Mouse (Mus musculus) midbrain, postnatal 0 days (tissue): ENCODE results near the gene Znrf4. TPM values are rescaled to one million over a fixed set of nuclear protein-coding genes. Genes with fewer than 3 reads are reported as not detected.

Experiments
- ATAC-seq: fragments of 200-750 bp; cut with Nextera tagmentation; 2 replicates; pipeline ENCODE4 v1.8.0; 2017; ENCODE audit warnings: moderate number of reproducible peaks, mild to moderate bottlenecking, moderate TSS enrichment, moderate library complexity; ENCODE audit not compliant: low FRiP score
- DNase-seq: peaks from one replicate; pipeline ENCODE4 v3.0.0-alpha.2; 2015; ENCODE audit warnings: low spot score
- H3K27ac ChIP-seq: fragments of 300-500 bp; sonication (generic); 2 replicates; pipeline ENCODE4 v1.5.1; 2014; ENCODE audit warnings: low read depth, mild to moderate bottlenecking, low read length, mixed read lengths
- H3K27me3 ChIP-seq: fragments of 300-500 bp; sonication (generic); 2 replicates; pipeline ENCODE4 v1.6.1; 2014; ENCODE audit warnings: low read length, control low read depth, mixed read lengths; ENCODE audit not compliant: insufficient read depth
- H3K36me3 ChIP-seq: fragments of 300-500 bp; sonication (generic); 2 replicates; pipeline ENCODE4 v1.6.1; 2014; ENCODE audit warnings: low read length, control low read depth, mixed read lengths; ENCODE audit not compliant: insufficient read depth
- H3K4me1 ChIP-seq: fragments of 300-500 bp; sonication (generic); 2 replicates; pipeline ENCODE4 v1.6.1; 2014; ENCODE audit warnings: mild to moderate bottlenecking, control low read depth, antibody characterized with exemption, low read length, mixed read lengths; ENCODE audit not compliant: insufficient read depth
- H3K4me2 ChIP-seq: fragments of 300-500 bp; sonication (generic); 2 replicates; pipeline ENCODE4 v1.6.1; 2014; ENCODE audit warnings: low read depth, mild to moderate bottlenecking, low read length, mixed read lengths; ENCODE audit not compliant: poor library complexity, severe bottlenecking
- H3K4me3 ChIP-seq: fragments of 300-500 bp; sonication (generic); 2 replicates; pipeline ENCODE4 v1.5.1; 2014; ENCODE audit warnings: low read depth, mild to moderate bottlenecking, low read length, moderate library complexity
- H3K9ac ChIP-seq: fragments of 300-500 bp; sonication (generic); replicated peaks from 2 replicates; pipeline ENCODE4 v1.6.1; 2014; ENCODE audit warnings: mild to moderate bottlenecking, low read length, moderate library complexity, mixed read lengths; ENCODE audit not compliant: poor library complexity, severe bottlenecking
- H3K9me3 ChIP-seq: fragments of 300-500 bp; sonication (generic); 2 replicates; pipeline ENCODE4 v1.6.1; 2016; ENCODE audit warnings: low read length, control low read depth
- CTCF ChIP-seq: IDR thresholded peaks from 2 replicates; pipeline ENCODE4 v1.5.1; 2016; ENCODE audit warnings: antibody characterized with exemption, mild to moderate bottlenecking
- WGBS: fragments of 180-500 bp; shearing (Covaris S2); extraction: QIAGEN DNeasy Blood & Tissue Kit; methylation state at CpG from one replicate; pipeline ENCODE4 v1.1.7; 2014; 5-methylcytosine and 5-hydroxymethylcytosine counted together
- polyA plus RNA-seq: library from polyadenylated mRNA; unstranded; fragments of >200 nt; fragmentation: Nextera tagmentation; extraction: Ambion mirVana; gene quantifications from 2 replicates; pipeline ENCODE4 v1.2.1, GENCODE M21; 2015
- total RNA-seq: library from RNA; depleted of rRNA; stranded (reverse); fragments of >200 nt; gene quantifications from 2 replicates; pipeline ENCODE4 v1.2.3, GENCODE M21; 2014

Gene Znrf4
- total and polyA plus RNA-seq, 2 experiments from 2014 or later = not detected

GRCm38 (mm10) chr17:56547116-56547845 is 35.0 kb upstream of the Znrf4 start:
- Histone ChIP-seq H3K27me3 (no peaks in the 10 kb centered on the region), H3K36me3 (no peaks in the 10 kb centered on the region), H3K4me3 (no peak overlapping the region), H3K9ac (no peak overlapping the region), H3K4me2 (no peak overlapping the region), H3K27ac (peak overlapping the region; percentile 21; the same call in 1 of the 2 replicates), H3K9me3 (no peaks in the 10 kb centered on the region), H3K4me1 (peaks cover 8% of the 10 kb centered on the region)
- ATAC-seq (no peak), DNase-seq (peak; percentile 82)
- no peak for TF ChIP-seq CTCF
- 40% methylated on average over 17 of the region's 17 CpGs for WGBS

GRCm38 (mm10) chr17:56546576-56546975 is 34.3 kb upstream of the Znrf4 start:
- no peak overlapping the region for H3K4me3 ChIP-seq
- no peaks in the 10 kb centered on the region for H3K36me3 ChIP-seq
- WGBS = 80% methylated on average over 5 of the region's 5 CpGs
- H3K9ac ChIP-seq = no peak overlapping the region
- H3K27me3 ChIP-seq = no peaks in the 10 kb centered on the region
- no peak for TF ChIP-seq CTCF
- H3K4me1 ChIP-seq = peaks cover 8% of the 10 kb centered on the region
- H3K9me3 ChIP-seq = no peaks in the 10 kb centered on the region
- H3K27ac ChIP-seq = peak overlapping the region; percentile 21; the same call in 1 of the 2 replicates
- no peak overlapping the region for H3K4me2 ChIP-seq
- ATAC-seq (no peak), DNase-seq (no peak)

GRCm38 (mm10) chr17:56545945-56546344 is 33.7 kb upstream of the Znrf4 start:
- no peak for TF ChIP-seq CTCF
- Histone ChIP-seq H3K9me3 (no peaks in the 10 kb centered on the region), H3K9ac (no peak overlapping the region), H3K36me3 (no peaks in the 10 kb centered on the region), H3K4me3 (no peak overlapping the region), H3K4me1 (peaks cover 8% of the 10 kb centered on the region), H3K4me2 (no peak overlapping the region), H3K27ac (no peak overlapping the region), H3K27me3 (no peaks in the 10 kb centered on the region)
- DNase-seq = no peak
- no peak for ATAC-seq
- WGBS = 83% methylated on average over 1 of the region's 1 CpGs

GRCm38 (mm10) chr17:56544699-56545387 is 32.6 kb upstream of the Znrf4 start:
- Histone ChIP-seq H3K4me1 (peaks cover 8% of the 10 kb centered on the region), H3K9ac (no peak overlapping the region), H3K4me2 (no peak overlapping the region), H3K36me3 (no peaks in the 10 kb centered on the region), H3K27me3 (no peaks in the 10 kb centered on the region), H3K9me3 (no peaks in the 10 kb centered on the region), H3K4me3 (no peak overlapping the region), H3K27ac (no peak overlapping the region)
- 76% methylated on average over 7 of the region's 7 CpGs for WGBS
- DNase-seq = no peak
- TF ChIP-seq CTCF = no peak
- no peak for ATAC-seq

DNA sequence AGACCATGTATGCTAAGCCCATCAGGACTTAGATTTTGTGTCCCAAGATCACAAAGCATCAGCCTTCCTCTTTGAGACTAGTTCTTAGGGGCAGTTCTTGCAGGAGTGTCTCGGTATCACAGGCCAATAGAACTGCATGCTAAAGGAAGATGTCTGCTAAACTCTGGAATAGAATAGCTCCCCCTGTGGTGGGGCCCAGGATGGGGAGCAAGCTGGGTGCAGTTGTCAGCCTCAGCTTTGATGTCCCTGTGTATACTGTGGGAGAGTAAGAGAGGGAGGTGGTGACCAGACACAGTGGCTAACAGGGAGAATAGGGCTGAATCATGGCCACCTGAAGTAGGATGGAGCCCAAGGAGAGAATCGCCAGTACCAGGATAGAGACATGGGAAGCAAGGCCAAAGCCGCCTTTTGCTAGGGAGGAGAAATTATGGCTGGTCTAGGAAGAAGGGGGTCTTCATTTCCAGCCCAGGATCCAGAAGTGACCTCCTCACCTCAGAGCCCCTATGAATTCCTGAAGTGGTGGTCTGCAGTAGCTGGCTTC is 31.5 kb upstream of the Znrf4 start:
- peak; percentile 7; the same call in 1 of the 2 replicates for TF ChIP-seq CTCF

GRCm38 (mm10) chr17:56542736-56543135 is 30.5 kb upstream of the Znrf4 start:
- Histone ChIP-seq H3K9me3 (no peaks in the 10 kb centered on the region), H3K27me3 (no peaks in the 10 kb centered on the region), H3K9ac (no peak overlapping the region), H3K4me1 (peaks cover 8% of the 10 kb centered on the region), H3K27ac (no peak overlapping the region), H3K36me3 (no peaks in the 10 kb centered on the region), H3K4me3 (no peak overlapping the region), H3K4me2 (no peak overlapping the region)
- peak; percentile 47 for DNase-seq
- WGBS = 33% methylated on average over 8 of the region's 8 CpGs
- ATAC-seq = no peak
- TF ChIP-seq CTCF = no peak

More for the DNA sequence above, 31.5 kb upstream of the Znrf4 start:
- no peak for DNase-seq
- 88% methylated on average over 3 of the region's 3 CpGs for WGBS
- ATAC-seq = no peak
- Histone ChIP-seq H3K4me2 (no peak overlapping the region), H3K27ac (no peak overlapping the region), H3K4me3 (no peak overlapping the region), H3K4me1 (peaks cover 8% of the 10 kb centered on the region), H3K9ac (no peak overlapping the region), H3K36me3 (no peaks in the 10 kb centered on the region), H3K9me3 (no peaks in the 10 kb centered on the region), H3K27me3 (no peaks in the 10 kb centered on the region)
